Mouse (Mus musculus) adrenal gland, adult 18-20 months (tissue): ENCODE data around the gene Fam189a2. TPM values are rescaled to one million over a fixed set of nuclear protein-coding genes. Genes with fewer than 3 reads are reported as not detected.

Experiments
- DNase-seq, 2 experiments: peaks; one replicate each; pipeline ENCODE4 v3.0.0; 2021 to 2022; ENCODE audit warnings: low spot score in 2 of 2
- total RNA-seq, 2 experiments: library from RNA; stranded (reverse); gene quantifications; 1 replicate in 1 of 2; 2 replicates in 1 of 2; pipeline ENCODE4 v1.2.3; 2021

Gene Fam189a2
- total RNA-seq, 2 experiments from 2014 or later: 7.4 to 9.5 TPM

DNA sequence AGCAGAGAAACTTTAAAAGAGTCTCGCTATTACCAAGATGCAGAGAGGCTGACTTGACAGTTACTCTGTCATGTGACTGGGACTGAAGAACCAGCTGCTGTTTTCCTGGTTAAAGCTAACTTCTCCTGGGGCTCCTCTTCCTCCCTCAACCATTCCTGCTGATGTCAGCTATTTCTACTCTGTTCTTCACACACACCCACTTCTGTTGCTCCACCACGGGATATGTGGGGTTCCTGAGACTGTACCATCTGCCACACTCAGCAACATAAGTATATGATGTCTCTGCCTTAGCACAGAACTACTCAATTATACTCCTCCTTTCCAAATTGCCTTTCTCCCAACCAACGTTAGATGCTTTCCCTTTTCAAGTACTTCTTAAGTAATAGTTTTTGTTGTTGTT, 50.2 kb downstream of the Fam189a2 start:
- no peak for DNase-seq

DNA sequence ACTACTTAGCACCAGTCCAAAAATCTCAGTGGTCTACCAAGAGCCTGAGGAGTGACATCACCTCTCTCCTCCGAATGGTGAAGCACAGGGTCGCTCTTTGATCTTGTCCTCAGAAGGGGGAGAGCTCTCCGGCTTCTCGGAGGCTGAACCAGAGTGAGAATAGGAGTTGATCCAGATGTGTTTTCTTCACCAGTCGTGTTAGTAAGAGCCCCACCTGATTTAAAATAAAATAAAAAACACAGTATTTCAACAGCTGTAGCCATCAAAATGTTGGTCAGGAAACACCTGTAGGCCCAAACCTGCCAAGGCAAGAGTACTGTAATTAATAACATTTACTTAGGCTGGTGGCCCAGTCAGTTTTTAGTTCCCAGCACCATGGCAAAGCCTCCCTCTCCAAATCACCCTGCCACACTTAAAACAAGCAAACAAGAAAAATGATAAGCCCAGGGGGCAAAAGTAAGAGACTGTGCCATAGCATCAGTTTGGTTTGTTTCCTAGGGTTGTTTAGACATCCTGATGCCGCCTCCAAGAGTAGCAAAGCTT, 52.8 kb downstream of the Fam189a2 start:
- no peak for DNase-seq

DNA sequence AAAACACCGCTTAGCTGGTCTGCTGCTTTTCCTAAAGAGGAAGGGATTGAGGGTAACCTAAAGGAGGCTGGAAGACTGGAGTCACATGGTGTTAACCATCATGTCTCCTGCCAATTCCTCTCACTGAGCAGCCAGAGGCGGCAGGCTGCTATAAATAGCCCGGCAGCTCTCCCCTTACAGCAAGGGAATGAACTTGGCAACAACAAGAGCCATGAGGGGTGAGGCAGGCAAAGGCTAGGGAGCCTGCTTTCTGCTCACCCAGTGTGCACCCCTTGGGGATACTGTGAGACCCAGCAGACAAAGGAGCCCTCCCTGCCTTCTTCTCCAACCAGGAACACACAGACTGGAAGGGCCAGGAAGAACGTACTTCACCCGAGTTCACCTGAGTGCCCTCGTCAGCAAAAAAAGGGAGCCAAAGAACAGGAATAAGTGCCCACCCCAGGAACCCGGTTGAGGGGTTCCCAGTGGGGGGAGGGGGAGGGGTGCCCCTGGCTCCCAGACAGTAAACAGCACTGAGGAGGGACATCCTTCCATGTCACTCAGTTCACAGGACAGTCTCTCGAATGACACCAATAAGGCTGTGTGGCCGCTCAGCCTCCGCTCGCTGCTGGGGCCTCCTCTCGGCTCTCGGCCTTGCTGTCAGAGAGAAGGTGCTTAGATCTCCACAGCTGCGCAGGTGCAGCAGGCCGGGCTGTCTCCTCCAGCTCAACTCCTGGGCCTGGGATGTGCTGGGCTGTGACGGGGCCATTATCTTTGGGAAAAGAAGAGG, 57.8 kb downstream of the Fam189a2 start:
- no peak for DNase-seq

DNA sequence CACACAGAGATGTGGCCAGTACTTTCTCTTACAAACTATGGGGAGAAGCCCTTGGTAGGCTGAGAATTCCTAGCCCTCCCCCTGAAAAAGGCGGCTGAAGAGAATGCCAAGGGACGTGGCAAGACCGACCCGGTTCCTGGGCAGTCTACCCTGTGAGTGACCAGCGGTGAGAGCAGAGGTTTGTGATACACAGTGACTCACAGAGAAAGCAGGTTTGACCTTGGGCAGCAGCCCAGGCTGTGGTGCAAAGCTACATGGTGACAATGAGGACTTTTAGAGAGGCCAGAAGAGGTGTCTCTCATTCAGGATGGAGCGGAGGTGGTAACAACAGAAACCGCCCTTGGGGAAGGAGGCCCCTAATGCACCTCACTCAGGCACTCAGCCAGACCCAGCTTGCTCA, 59.4 kb downstream of the Fam189a2 start:
- DNase-seq: peak; percentile 38 to 45

DNA sequence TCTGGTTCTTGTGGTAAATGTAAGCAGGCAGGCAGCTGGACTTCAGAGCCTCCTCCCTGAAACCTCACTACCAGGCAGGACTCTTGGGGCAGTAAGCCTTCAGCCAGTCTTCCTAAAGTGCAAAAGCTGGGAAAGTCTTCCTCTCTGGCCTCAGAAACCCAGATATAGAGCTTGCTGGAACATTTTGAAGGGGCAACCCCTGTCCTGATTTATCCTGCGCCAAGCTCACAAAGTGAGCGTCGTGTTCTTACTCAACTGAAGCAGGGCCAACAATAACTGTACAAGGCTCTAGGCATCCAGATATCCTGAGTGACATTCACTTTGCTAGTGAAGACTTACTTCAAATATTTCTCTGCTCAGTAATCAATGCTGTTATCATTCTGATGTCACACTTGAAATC, 60.4 kb downstream of the Fam189a2 start:
- DNase-seq: no peak

DNA sequence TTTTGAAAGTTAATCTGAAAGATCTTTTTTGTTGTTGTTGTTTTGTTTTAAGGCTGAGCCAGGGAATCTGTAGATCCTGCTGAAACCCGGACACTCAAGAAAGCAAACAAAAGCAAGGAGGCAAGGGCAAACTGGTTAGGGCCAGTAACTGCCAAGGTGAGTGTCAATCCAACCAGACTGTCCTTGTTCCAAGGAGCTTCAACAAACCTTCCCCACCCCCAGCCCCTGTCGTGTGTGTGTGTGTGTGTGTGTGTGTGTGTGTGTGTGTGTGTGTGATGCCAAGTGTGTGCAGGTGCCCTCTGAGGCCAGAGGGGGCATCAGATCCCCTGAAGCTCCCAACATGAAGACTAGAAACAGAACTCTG, 62.0 kb downstream of the Fam189a2 start:
- DNase-seq: no peak

DNA sequence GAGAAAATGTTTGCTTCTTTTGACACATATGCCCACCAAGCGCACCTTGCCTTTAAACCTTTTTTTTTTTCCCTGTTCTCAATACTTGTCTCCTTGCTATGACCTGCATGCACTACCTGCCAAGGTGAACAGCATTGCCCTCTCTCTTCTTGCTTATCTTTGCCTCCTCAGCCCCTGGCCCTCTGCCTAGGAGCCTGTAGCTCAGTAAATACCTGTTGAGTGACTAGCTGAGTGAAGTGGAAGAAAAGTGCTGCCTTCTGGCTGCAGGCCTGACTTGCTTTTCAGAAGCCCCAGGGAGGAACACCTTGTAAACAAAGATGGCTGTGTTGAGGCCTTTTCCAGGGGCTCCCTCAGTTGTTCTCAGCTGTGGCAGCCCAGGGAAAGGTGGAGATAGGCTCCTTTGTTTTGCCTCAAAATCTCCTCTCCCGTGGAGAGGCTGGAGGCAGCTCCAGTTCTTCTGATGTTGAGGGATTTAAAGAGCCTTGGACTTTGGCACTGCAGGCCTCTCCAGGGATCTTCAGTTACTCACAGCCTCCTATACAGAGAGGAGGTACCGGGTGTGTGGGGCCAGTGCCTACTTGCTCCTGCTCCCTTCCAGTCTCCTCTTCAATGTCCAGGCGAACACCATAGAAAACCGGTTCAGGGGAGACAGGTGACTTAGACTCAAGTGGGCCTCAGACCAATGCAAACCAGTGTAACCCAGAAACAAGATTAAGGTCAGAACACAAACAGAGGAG, 62.5 kb downstream of the Fam189a2 start:
- DNase-seq: no peak

DNA sequence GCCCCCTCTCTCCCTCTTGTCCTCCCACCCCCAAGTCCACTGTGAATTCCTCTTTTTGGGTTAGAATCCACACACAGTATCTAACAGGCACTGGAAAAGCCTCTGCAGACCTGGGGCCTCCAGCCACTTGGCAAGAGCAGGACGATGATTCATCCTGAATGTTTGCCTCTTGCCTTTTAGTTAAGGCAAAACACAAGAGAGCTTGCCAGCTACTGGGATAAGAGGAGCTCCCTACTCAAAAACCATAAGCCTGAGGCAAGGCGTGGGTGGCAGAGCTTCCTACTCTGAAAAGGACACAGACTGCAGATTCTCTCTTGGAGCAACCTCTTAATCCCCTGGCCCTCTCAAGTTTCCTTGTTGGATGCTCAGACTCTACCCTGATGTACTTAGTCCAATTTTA, 63.7 kb downstream of the Fam189a2 start:
- DNase-seq: peak in 1 of 2 experiments; percentile 49

DNA sequence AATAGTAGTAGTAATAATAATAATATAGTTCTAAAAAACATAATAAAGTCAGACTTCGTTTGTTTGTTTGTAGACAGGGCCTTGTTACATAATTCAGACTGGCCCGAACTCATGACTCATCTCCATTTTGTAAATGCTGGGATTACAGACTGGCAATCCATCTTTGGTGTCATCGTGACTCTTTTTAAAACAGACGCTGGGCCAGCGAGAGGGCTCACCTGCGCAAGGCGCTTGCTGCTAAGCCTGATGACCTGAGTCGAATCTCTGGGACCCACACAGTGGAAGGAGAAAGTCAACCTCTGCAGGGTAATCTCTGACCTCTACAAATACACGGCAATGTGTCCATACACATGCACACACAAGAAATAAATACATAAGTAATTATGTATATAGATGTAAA, 64.4 kb downstream of the Fam189a2 start:
- no peak for DNase-seq

DNA sequence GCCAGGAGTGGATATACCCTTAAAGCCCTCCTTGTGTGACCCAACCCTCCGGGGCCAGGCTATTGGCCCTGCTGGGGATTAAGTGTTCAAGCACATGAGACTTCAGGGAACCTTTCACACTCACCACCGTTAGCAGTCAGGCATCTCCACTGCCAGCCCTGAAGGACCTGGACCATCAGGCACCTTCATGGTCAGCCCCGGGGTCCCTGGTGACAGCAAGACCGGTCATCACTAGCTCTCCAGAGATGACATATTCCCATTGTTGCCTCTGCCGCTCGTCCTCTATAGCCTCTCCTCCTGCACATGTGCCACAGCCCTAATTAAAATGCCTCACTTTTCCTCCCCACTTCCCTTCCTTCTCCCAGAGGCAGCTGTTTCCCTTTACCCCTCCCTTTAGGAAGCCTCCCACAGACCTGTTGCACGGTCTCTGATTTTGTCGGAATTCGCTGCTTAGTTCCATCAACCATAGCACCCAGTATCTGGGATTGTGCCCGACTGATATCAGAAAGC, 66.4 kb downstream of the Fam189a2 start:
- DNase-seq: no peak

DNA sequence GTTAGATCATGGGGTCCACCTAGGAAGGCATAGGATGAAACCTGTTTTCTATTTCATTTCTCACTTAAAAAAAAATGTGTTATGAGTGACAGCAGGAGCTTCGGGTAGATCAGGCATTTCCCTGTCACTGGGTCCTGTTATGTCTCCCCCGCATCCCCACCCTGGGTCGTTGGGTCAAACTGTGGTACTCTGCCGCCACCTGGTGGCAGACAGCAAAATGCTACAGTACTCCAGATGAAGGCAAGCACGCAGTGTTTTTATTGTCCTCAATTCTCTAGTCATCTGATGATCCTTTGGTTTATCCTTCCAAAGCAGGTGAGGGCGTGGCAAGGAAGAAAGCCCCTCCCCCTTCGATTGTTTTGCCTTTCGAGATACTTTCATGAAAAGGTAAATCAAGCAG, 69.3 kb downstream of the Fam189a2 start:
- peak; percentile 68 to 78 for DNase-seq

DNA sequence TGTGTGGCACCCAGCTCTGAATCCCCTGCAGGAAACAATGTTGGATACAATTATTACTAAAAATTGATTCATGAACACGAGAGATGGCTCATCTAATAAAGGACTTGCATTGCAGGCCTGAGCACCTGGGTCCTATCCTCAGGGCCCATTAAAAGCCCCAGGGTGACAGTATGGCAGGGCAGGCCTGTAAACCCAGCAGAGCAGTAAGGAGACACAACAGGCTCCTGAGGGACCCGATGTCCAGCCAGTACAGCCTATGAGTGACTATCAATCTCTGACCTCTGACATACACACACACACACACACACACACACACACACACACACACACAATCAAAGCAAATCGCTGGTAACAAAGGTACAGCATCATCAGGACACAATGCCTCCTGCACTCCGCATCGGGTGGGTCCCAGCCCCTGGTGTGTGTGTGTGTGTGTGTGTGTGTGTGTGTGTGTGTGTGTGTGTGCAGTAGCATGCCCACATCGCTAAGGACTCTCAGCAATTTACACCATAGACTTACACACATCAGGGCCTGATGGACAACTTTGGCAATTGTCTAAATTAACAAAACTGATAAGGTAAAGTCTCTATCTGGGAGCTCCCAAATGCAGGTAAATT, 69.9 kb downstream of the Fam189a2 start:
- no peak for DNase-seq

DNA sequence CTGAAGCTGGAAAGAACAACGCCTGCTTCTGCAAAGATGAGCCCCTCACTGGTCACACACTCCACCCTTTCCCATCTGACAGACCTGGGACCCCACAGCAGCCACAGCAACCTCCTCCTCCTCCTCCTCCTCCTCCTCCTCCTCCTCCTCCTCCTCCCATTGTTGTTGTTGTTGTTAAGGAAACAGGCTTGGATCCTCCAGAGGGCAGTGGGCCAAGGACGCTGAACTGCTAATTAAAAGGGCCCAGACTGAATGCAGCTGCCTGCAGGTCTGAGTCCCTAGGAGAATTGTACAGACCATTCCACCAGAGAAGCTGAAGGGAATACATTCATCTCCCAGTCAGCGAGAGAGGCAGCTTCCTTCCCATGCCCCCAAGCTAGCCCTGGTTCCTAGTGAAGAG, 70.5 kb downstream of the Fam189a2 start:
- DNase-seq: no peak

DNA sequence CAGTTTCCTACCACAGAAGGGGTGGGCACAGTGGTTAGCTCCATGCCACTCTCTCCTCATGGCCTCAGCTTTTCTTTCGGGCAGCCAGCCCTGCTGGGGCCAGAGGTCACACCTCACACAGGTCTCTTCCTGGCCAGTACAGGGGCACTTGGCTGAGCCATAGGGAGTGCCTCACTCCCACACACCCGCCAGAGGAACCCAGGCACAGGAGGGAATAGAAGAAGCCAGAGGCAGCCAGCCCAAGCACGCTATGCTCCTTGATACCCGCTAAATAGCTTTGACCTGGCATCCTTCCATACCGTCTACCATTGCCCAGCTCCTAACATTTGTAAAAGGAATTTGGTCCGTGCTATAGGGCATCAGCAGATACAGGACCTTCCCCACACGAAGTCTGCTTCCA, 70.9 kb downstream of the Fam189a2 start:
- DNase-seq: no peak

DNA sequence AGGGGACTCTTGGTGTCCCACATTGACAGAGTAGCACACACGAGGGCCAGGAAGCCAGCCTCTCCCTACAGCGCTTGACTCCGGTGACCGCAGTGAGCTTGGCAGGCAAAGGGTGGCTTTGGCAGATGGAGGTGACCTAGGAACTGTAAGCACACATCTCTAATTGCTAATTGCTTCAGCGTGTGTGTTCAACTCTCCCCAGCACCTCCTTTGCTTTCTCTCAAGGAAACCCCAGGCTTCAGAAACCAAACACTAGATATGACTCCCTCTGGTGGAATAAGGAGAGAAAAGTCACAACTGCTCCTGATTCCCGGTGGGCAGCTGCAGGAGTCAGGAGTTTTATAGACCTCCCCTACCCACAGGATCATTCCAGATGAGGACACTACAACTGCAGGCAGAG, 71.9 kb downstream of the Fam189a2 start:
- no peak for DNase-seq

DNA sequence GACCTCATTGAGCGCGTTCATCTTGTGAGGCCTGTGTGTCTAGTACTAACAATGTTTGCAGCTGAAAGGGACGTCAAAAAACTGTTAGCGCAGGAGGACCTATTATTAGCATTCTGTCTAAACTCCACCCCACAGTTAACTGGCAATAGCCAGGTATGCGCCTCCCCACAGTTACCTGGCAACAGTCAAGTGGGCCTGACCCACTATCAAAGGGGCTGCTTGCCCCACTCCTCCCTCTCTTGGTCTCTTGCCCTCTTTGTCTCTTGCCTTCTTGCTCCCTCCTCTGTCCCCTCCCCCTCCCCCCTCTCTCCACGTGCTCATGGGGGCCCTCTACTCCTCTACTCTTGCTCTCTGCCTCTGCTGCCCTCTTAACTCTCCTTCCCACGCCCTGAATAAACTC, 73.3 kb downstream of the Fam189a2 start:
- no peak for DNase-seq

DNA sequence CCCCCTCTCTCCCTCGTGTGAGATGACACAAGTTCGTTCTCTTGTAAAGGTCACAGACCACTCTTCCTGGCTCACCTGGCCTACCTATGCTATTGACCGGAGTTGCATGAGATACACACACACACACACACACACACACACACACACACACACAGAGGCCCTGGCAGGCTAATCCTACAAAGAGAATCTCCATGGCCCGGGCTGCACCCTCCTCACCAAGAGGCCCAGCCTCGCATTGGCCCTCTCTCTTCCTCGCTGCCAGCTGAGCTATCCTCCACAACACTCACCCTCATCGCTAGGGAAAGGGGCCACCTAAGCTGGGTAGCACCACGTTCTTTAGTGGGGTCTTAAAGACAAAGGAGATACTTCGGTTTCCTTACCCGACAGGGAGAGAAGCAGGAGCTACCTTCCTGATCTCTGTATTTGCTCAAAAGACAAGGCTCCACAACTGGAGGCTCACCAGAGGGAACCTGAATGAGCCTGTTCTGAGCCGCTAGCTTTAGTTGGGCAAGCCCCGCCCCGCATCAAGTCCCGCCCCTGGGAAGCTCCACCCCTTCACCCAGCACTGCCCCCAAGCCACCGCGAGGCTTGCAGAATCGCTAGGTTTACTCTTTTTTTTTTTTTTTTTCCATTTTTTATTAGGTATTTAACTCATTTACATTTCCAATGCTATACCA, 74.4 kb downstream of the Fam189a2 start:
- DNase-seq: no peak

DNA sequence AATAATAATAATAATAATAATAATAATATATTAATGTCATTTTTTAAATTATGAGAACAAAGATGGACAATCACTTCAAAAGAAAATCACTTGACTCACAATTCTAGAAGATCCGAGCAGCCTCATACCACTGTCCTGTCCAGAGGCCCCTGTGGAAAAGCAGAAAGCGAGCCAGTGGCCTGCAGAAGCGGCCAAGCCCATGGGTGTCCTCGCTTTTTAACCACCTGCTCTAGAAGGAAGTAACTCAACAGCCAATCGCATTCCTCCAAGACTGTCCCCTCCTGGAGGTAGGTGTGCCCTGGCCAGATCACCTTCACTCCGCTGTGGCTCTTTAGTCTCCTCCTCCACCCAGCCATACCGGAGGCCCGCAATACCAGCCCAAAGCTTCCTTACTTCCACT, 75.4 kb downstream of the Fam189a2 start:
- DNase-seq: no peak

DNA sequence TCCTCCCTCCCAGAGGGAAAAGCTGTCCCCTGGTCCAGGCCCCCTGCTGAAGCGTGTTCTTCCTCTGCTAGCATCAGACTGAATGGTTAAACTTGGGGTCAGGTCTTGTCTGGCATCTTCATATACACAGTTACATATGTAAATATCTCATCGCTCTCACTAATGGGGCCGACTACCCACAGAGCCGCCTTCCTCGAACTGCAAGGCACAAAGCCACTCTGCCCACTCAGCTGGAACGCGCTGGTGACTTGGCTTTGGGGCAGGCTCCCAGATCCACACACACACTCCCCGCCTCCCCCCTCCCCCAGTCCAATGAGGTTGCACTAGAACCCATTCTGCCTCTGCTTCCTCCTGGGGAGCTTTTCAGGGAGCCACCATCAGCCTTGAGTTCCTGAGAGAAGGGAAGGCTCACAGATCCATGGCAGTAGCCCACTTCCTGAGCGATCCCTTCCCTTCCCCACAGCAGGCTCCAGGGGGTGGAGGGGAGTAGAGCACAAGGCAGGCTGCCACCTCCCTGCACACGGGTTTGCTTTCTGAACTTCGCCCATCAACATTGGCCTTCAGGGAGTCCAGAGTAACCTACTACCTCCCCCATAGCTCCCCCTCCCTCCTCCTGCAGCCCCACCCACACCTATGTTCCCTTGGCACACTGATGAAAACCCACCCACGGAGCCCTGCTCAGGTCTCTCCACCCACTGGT, 82.4 kb downstream of the Fam189a2 start:
- DNase-seq: no peak

DNA sequence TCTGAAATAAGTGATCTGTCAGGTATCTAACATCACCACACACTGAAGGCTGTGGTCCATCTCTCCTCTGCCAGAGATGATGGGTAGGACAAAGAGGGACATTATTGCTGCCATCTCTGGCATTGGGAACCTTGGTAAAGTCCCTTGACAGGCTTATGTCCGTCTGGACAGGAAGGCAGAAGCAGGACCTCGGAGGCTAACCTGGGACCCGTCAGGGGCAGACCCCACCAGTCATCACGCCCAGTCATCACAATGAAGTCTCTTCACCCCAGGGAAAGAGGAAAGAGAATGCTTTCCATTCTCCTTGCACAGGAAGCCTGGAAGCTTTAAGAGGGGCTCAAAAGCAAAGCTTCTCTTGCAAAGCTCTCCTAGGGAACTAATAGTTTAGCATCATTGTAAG, 82.9 kb downstream of the Fam189a2 start:
- DNase-seq: no peak

DNA sequence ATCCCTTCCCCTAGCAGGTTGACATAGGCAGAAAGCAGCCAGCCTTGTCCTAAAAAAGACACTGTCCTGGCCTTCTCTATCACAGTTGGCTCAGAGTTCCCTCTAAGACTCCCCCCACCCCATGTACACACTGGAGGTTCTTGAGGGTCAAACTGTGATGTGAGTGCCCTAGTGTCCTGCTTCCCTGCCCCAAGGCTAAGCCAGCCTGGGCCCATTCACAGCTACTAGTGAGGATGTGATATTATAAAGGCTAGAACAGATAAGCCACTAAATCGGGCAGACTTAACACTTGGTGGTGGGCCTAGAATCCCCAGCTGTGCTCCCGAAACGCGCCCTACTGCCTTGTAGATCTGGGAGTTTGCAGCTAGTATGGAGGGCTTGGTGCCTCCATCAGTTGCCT, 84.1 kb downstream of the Fam189a2 start:
- no peak for DNase-seq
